Mouse (Mus musculus) C2C12 (cell line): Measurements from ENCODE around the gene Zfc3h1. TPM values are rescaled to one million over a fixed set of nuclear protein-coding genes. Genes with fewer than 3 reads are reported as not detected.

Experiments
- H3K27me3 ChIP-seq: one replicate; pipeline ENCODE4 v1.6.1; 2011; ENCODE audit not compliant: control insufficient read depth, insufficient read depth, insufficient read length
- H3K36me3 ChIP-seq: one replicate; pipeline ENCODE4 v1.6.1; 2011; ENCODE audit not compliant: control insufficient read depth, insufficient read depth
- H3K4me3 ChIP-seq: one replicate; pipeline ENCODE4 v1.5.1; 2011; ENCODE audit warnings: mild to moderate bottlenecking, control low read depth; ENCODE audit not compliant: poor library complexity, insufficient read depth, severe bottlenecking
- H3K79me2 ChIP-seq: one replicate; pipeline ENCODE4 v1.6.1; 2011; ENCODE audit not compliant: control insufficient read depth, insufficient read depth
- H3K79me3 ChIP-seq: one replicate; pipeline ENCODE4 v1.6.1; 2011; ENCODE audit warnings: low read depth, control low read depth
- H3ac ChIP-seq: one replicate; pipeline ENCODE3; 2011; ENCODE audit warnings: low read depth; ENCODE audit not compliant: control insufficient read depth, insufficient read length
- CEBPB ChIP-seq: IDR thresholded peaks from one replicate; pipeline ENCODE4 v1.6.1; 2011; ENCODE audit warnings: low read depth, mild to moderate bottlenecking, control low read depth, moderate library complexity
- CTCF ChIP-seq: IDR thresholded peaks from one replicate; pipeline ENCODE4 v1.5.1; 2011; ENCODE audit not compliant: control insufficient read depth, insufficient read depth, insufficient read length
- FOSL1 ChIP-seq: IDR thresholded peaks from one replicate; pipeline ENCODE4 v1.8.0; 2011; ENCODE audit warnings: mild to moderate bottlenecking, low read length; ENCODE audit not compliant: poor library complexity, insufficient read depth, severe bottlenecking
- MAX ChIP-seq: IDR thresholded peaks from one replicate; pipeline ENCODE4 v1.6.1; 2011; ENCODE audit warnings: mild to moderate bottlenecking, control low read depth
- MYOD1 ChIP-seq: IDR thresholded peaks from one replicate; pipeline ENCODE4 v1.6.1; 2011; ENCODE audit warnings: low read depth; ENCODE audit not compliant: control insufficient read depth, insufficient read length
- MYOG ChIP-seq: IDR thresholded peaks from one replicate; pipeline ENCODE4 v1.6.1; 2011; ENCODE audit not compliant: control insufficient read depth, insufficient read length; ENCODE audit errors: extremely low read depth
- USF1 ChIP-seq: IDR thresholded peaks from one replicate; pipeline ENCODE4 v1.6.1; 2011; ENCODE audit warnings: low read depth, mild to moderate bottlenecking, control low read depth, moderate library complexity
- polyA plus RNA-seq: library from polyadenylated mRNA; unstranded; fragments of >200 nt; fragmentation: generic; extraction: Trizol; gene quantifications from one replicate; pipeline ENCODE4 v1.2.1, GENCODE M21; 2012; ENCODE audit warnings: missing spikeins

Gene Zfc3h1
- polyA plus RNA-seq, 1 experiment: 5.9 TPM

- Histone ChIP-seq H3K79me3 (no peaks in the 10 kb centered on the region), H3ac (no peak overlapping the region), H3K36me3 (peaks cover 98% of the 10 kb centered on the region), H3K79me2 (peaks cover 6% of the 10 kb centered on the region), H3K4me3 (no peak overlapping the region), H3K27me3 (no peaks in the 10 kb centered on the region)
- TF ChIP-seq MYOD1 (no peak), MAX (no peak)
Observed at GRCm38 (mm10) chr10:115425351-115425750, 40.6 kb downstream of the Zfc3h1 start.

- H3K4me3 ChIP-seq: no peak overlapping the region
- TF ChIP-seq USF1 (no peak), CEBPB (no peak), CTCF (no peak), MAX (no peak), MYOG (no peak), MYOD1 (no peak)
- H3K79me3 ChIP-seq: no peaks in the 10 kb centered on the region
- H3K79me2 ChIP-seq: no peaks in the 10 kb centered on the region
- peaks cover 48% of the 10 kb centered on the region for H3K36me3 ChIP-seq
- no peaks in the 10 kb centered on the region for H3K27me3 ChIP-seq
- no peak overlapping the region for H3ac ChIP-seq
Observed at GRCm38 (mm10) chr10:115437286-115437685, 52.5 kb downstream of the Zfc3h1 start.

- no peaks in the 10 kb centered on the region for H3K36me3 ChIP-seq
- TF ChIP-seq FOSL1: no peak
- no peak for TF ChIP-seq CEBPB
- TF ChIP-seq USF1: no peak
- no peaks in the 10 kb centered on the region for H3K79me2 ChIP-seq
- H3K27me3 ChIP-seq: no peaks in the 10 kb centered on the region
- no peaks in the 10 kb centered on the region for H3K79me3 ChIP-seq
- H3ac ChIP-seq: no peak overlapping the region
- H3K4me3 ChIP-seq: no peak overlapping the region
Observed at GRCm38 (mm10) chr10:115448614-115449013, 63.9 kb downstream of the Zfc3h1 start.

- TF ChIP-seq CTCF: no peak
- TF ChIP-seq MYOG: no peak
- TF ChIP-seq FOSL1: no peak
- no peak for TF ChIP-seq MYOD1
- no peak for TF ChIP-seq USF1
- no peak for TF ChIP-seq CEBPB
- TF ChIP-seq MAX: no peak
Observed at GRCm38 (mm10) chr10:115457368-115458021, 72.7 kb downstream of the Zfc3h1 start.

GRCm38 (mm10) chr10:115462646-115463045, 77.9 kb downstream of the Zfc3h1 start:
- TF ChIP-seq USF1: no peak
- H3K79me3 ChIP-seq: no peaks in the 10 kb centered on the region
- no peak overlapping the region for H3ac ChIP-seq
- H3K79me2 ChIP-seq: no peaks in the 10 kb centered on the region
- peaks cover 13% of the 10 kb centered on the region for H3K27me3 ChIP-seq
- H3K4me3 ChIP-seq: no peak overlapping the region
- H3K36me3 ChIP-seq: no peaks in the 10 kb centered on the region

More at GRCm38 (mm10) chr10:115457368-115458021, 72.7 kb downstream of the Zfc3h1 start:
- no peaks in the 10 kb centered on the region for H3K27me3 ChIP-seq
- no peak overlapping the region for H3ac ChIP-seq
- H3K36me3 ChIP-seq: no peaks in the 10 kb centered on the region
- H3K4me3 ChIP-seq: no peak overlapping the region
- no peaks in the 10 kb centered on the region for H3K79me3 ChIP-seq
- no peaks in the 10 kb centered on the region for H3K79me2 ChIP-seq

- Histone ChIP-seq H3K27me3 (peaks cover 13% of the 10 kb centered on the region), H3K36me3 (no peaks in the 10 kb centered on the region), H3K79me2 (no peaks in the 10 kb centered on the region), H3K4me3 (no peak overlapping the region), H3ac (no peak overlapping the region), H3K79me3 (no peaks in the 10 kb centered on the region)
- TF ChIP-seq MYOG: no peak
- TF ChIP-seq CTCF: no peak
- TF ChIP-seq CEBPB: no peak
- TF ChIP-seq MYOD1: no peak
- TF ChIP-seq FOSL1: no peak
- TF ChIP-seq USF1: no peak
- TF ChIP-seq MAX: no peak
Observed at GRCm38 (mm10) chr10:115465072-115465471, 80.3 kb downstream of the Zfc3h1 start.

- Histone ChIP-seq H3K36me3 (no peaks in the 10 kb centered on the region), H3K79me3 (no peaks in the 10 kb centered on the region), H3K27me3 (peaks cover 13% of the 10 kb centered on the region), H3K4me3 (no peak overlapping the region), H3K79me2 (no peaks in the 10 kb centered on the region), H3ac (no peak overlapping the region)
- TF ChIP-seq USF1: no peak
Observed at GRCm38 (mm10) chr10:115465778-115466177, 81.0 kb downstream of the Zfc3h1 start.
